Mouse (Mus musculus) megakaryocyte, embryonic 14.5 days (primary cell): ENCODE data around the gene Fgf13. TPM values are rescaled to one million over a fixed set of nuclear protein-coding genes. Genes with fewer than 3 reads are reported as not detected.

Source experiments
- H3K27me3 ChIP-seq: replicated peaks from 2 replicates; pipeline ENCODE3; 2012; ENCODE audit warnings: inconsistent platforms
- H3K36me3 ChIP-seq: replicated peaks from 2 replicates; pipeline ENCODE3; 2012; ENCODE audit warnings: low read length, inconsistent platforms, mixed read lengths
- H3K4me1 ChIP-seq: 2 replicates; pipeline ENCODE4 v1.6.1; 2012; ENCODE audit warnings: inconsistent platforms
- H3K4me3 ChIP-seq: replicated peaks from 2 replicates; pipeline ENCODE3; 2012; ENCODE audit warnings: moderate library complexity, mild to moderate bottlenecking, inconsistent platforms
- H3K9me3 ChIP-seq: 2 replicates; pipeline ENCODE4 v1.6.1; 2012; ENCODE audit warnings: inconsistent platforms
- FLI1 ChIP-seq: IDR thresholded peaks from 2 replicates; pipeline ENCODE4 v1.6.1; 2012; ENCODE audit warnings: low read length, inconsistent platforms, mixed read lengths
- GATA1 ChIP-seq: IDR thresholded peaks from 3 replicates; pipeline ENCODE4 v1.6.1; 2012; ENCODE audit warnings: mixed read lengths, low read length, inconsistent platforms, borderline replicate concordance
- polyA plus RNA-seq: library from polyadenylated mRNA; stranded (reverse); fragments of >175 nt; gene quantifications from 2 replicates; pipeline ENCODE4 v1.2.3, GENCODE M21; 2012; ENCODE audit warnings: low replicate concordance; ENCODE audit not compliant: insufficient read depth

Fgf13 gene
- polyA plus RNA-seq, 1 experiment: not detected

- Histone ChIP-seq H3K4me1 (no peaks in the 10 kb centered on the region), H3K4me3 (no peak overlapping the region), H3K36me3 (no peaks in the 10 kb centered on the region), H3K27me3 (peaks cover 2% of the 10 kb centered on the region), H3K9me3 (no peaks in the 10 kb centered on the region)
- TF ChIP-seq FLI1 (no peak), GATA1 (no peak)
Measured at GRCm38 (mm10) chrX:59201146-59201545, 366.7 kb downstream of the Fgf13 start.

GRCm38 (mm10) chrX:59194149-59194548 is 373.7 kb downstream of the Fgf13 start:
- Histone ChIP-seq H3K27me3 (peaks cover 2% of the 10 kb centered on the region), H3K9me3 (no peaks in the 10 kb centered on the region), H3K4me3 (no peak overlapping the region), H3K36me3 (no peaks in the 10 kb centered on the region), H3K4me1 (no peaks in the 10 kb centered on the region)
- TF ChIP-seq FLI1: no peak
- TF ChIP-seq GATA1: no peak

DNA sequence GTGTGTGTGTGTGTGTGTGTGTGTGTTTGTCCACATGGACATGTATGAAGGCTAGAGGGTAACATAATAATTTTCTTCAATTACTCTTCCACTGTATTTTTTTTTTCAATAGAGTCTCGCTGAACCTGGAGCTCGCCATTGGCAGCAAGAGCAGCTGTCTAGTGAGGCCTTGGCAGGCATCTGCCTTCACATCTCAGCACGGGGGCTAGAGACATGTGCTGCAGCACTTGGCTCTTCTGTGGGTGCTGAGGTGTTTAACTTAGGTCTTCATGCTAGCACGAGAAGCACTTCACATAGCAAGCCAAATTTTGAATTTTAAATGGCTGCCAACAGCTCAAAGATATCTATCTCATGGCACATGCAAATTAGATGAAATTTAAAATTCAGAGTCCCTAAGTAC is 380.9 kb downstream of the Fgf13 start:
- Histone ChIP-seq H3K36me3 (no peaks in the 10 kb centered on the region), H3K9me3 (no peaks in the 10 kb centered on the region), H3K27me3 (no peaks in the 10 kb centered on the region), H3K4me1 (no peaks in the 10 kb centered on the region), H3K4me3 (no peak overlapping the region)
- no peak for TF ChIP-seq FLI1
- no peak for TF ChIP-seq GATA1

- H3K9me3 ChIP-seq: no peaks in the 10 kb centered on the region
- no peak overlapping the region for H3K4me3 ChIP-seq
- TF ChIP-seq FLI1 (no peak), GATA1 (no peak)
- no peaks in the 10 kb centered on the region for H3K36me3 ChIP-seq
- no peaks in the 10 kb centered on the region; the same call in 1 of the 2 replicates for H3K4me1 ChIP-seq
- peaks cover 6% of the 10 kb centered on the region for H3K27me3 ChIP-seq
Measured at GRCm38 (mm10) chrX:59182323-59182722, 385.5 kb downstream of the Fgf13 start.

GRCm38 (mm10) chrX:59179627-59180026 is 388.2 kb downstream of the Fgf13 start:
- H3K36me3 ChIP-seq: no peaks in the 10 kb centered on the region
- H3K9me3 ChIP-seq: no peaks in the 10 kb centered on the region
- no peak for TF ChIP-seq FLI1
- TF ChIP-seq GATA1: no peak
- H3K27me3 ChIP-seq: peaks cover 6% of the 10 kb centered on the region
- no peaks in the 10 kb centered on the region; the same call in 1 of the 2 replicates for H3K4me1 ChIP-seq
- H3K4me3 ChIP-seq: peak overlapping the region; percentile 28

DNA sequence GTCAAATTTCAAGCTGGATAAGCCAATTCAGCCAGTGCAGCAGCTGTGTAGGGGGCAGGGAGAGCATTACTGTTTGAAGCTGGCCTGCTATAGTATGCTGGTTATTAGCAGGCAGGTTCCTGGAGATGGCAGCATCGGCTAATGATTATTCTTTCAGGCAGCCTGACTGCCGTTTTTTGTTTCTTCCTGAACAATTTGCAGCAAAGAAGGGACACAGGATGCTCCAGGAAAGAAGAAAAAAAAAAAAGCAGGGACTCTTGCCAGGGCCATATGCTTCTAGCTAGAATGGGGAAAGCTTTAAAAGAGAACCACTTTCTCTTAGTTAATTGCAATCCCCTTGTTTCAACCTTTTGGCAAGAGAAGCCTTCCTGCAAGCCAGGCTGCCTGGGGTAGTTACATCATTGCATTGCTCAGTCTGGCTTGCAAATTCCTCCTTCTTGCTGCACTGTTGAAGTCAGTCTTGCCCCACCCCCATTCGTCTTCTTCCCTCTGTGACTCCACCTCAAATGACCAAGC is 388.7 kb downstream of the Fgf13 start:
- Histone ChIP-seq H3K9me3 (no peaks in the 10 kb centered on the region), H3K4me3 (no peak overlapping the region), H3K27me3 (peaks cover 6% of the 10 kb centered on the region), H3K36me3 (no peaks in the 10 kb centered on the region), H3K4me1 (no peaks in the 10 kb centered on the region; the same call in 1 of the 2 replicates)
- TF ChIP-seq GATA1: no peak
- TF ChIP-seq FLI1: no peak

GRCm38 (mm10) chrX:59177653-59178052 is 390.2 kb downstream of the Fgf13 start:
- Histone ChIP-seq H3K27me3 (peaks cover 6% of the 10 kb centered on the region), H3K4me3 (no peak overlapping the region), H3K36me3 (no peaks in the 10 kb centered on the region), H3K4me1 (no peaks in the 10 kb centered on the region; the same call in 1 of the 2 replicates), H3K9me3 (no peaks in the 10 kb centered on the region)
- TF ChIP-seq GATA1 (no peak), FLI1 (no peak)

DNA sequence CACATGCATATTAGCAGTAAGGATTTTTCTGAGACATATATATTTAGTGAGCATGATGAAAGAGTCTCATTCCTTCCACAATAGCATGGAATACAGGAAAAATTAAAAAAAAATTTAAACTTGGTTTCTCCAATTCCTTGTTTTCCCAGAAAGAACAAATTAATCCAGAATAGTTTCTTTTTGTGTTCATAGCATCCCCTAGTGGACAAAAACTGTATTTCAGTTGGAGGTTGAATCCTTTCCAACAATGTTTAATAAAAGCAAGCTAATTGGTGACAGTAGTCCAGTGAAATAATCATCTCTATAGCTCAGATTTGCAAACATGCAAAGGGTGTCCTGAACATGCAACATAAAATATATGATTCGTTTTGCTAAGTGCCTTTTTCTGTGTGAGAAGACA is 395.7 kb downstream of the Fgf13 start:
- TF ChIP-seq GATA1 (no peak), FLI1 (no peak)
- Histone ChIP-seq H3K9me3 (no peaks in the 10 kb centered on the region), H3K36me3 (no peaks in the 10 kb centered on the region), H3K27me3 (peaks cover 1% of the 10 kb centered on the region), H3K4me1 (no peaks in the 10 kb centered on the region), H3K4me3 (no peak overlapping the region)

GRCm38 (mm10) chrX:59166763-59167162 is 401.1 kb downstream of the Fgf13 start:
- TF ChIP-seq FLI1 (no peak), GATA1 (no peak)
- no peak overlapping the region for H3K4me3 ChIP-seq
- H3K36me3 ChIP-seq: no peaks in the 10 kb centered on the region
- peaks cover 3% of the 10 kb centered on the region for H3K27me3 ChIP-seq
- no peaks in the 10 kb centered on the region for H3K9me3 ChIP-seq
- no peaks in the 10 kb centered on the region for H3K4me1 ChIP-seq

DNA sequence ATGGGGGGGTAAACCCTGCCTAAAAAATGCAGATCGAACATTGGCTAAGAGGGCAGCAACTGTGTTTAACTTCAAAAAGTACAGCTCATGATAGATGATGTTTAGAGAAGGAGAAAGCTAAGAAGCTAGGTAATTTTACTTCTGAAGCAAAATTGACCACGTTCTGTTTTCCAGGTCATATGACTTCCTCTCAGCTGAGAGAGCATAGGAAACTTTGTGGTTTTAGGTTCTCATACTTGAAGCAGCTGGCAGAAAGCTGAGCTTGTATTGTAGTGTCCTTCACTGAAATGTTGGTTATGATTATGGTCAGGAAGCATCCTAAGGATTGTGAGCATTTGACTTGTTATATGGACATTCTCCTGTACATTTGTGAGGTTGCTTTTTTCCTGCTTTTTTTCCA is 425.9 kb downstream of the Fgf13 start:
- H3K9me3 ChIP-seq: no peaks in the 10 kb centered on the region
- H3K4me3 ChIP-seq: no peak overlapping the region
- no peaks in the 10 kb centered on the region for H3K36me3 ChIP-seq
- H3K4me1 ChIP-seq: no peaks in the 10 kb centered on the region
- peaks cover 3% of the 10 kb centered on the region for H3K27me3 ChIP-seq
- TF ChIP-seq GATA1 (no peak), FLI1 (no peak)
